23 mouse cellular contexts compared by ENCODE assay signal in the genomic region with DNA sequence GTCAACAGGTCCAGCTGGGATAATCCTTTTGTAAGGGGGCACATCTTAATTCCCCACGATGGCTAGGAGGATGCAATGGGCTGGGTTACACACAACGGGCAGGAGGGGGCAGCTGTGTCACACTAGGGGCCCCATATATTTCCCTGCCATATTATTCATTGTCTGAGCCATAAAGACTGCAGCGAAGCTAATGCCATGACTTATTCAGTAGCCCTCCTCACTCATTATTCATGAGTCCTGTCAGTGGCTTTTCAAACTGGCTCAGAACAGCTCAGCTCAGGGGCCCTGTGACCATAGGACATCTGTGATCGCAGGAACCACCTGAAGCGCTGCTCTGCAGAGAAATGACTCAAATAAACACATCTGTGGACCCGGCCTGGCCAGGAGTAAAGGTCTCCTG. TPM values are rescaled to one million over a fixed set of nuclear protein-coding genes. Genes with fewer than 3 reads are reported as not detected.
DNase-seq lines count a peak whose midpoint lies in the region; ATAC-seq and TF ChIP-seq lines count a peak whose summit lies in the region.
"Had no signal": no experiment of that assay in that cellular context is flagged by ENCODE, and none has a peak within 500 bp of the region (broad histone marks: within the 10 kb centered on the region; RNA-seq: fewer than 3 reads in every experiment).

No protein-coding gene starts in this region.

- TF ChIP-seq CTCF in midbrain, postnatal 0 days (IDR thresholded peaks at IDR 0.05) = no peak

- peak; percentile 43 for DNase-seq in embryo, embryonic 10 days (ENCODE audit: low spot score)
- no peak for DNase-seq in embryo, embryonic 9.5 days (ENCODE audit: extremely low spot score)
- DNase-seq in midbrain, embryonic 10.5 days (ENCODE audit: low spot score) = peak; percentile 66
- DNase-seq in midbrain, postnatal 0 days (ENCODE audit: low spot score) = no peak
- DNase-seq in mesoderm, embryonic 11.5 days (ENCODE audit: low read depth, low spot score) = peak; percentile 74
- peak; percentile 66 for DNase-seq in retina, embryonic 14.5 days (ENCODE audit: low spot score)
- no peak for DNase-seq in adrenal gland, postnatal 14 days
- DNase-seq in thymus, postnatal 10 days (ENCODE audit: low spot score in 2 of 2) = no peak
- DNase-seq: adrenal gland, postnatal 10 days; cerebellum, adult 18-20 months; gastrocnemius, adult 2 months; heart, adult 11 months; heart, postnatal 36 days; layer of hippocampus, postnatal 36 days; left cerebral cortex, postnatal 4 days; lung, embryonic 14.5 days; thymus, postnatal 4 days had no signal

- H3K4me1 ChIP-seq in midbrain, embryonic 10.5 days = peaks cover 44% of the 10 kb centered on the region
- H3K4me1 ChIP-seq in midbrain, postnatal 0 days (ENCODE audit: insufficient read depth, low read length) = no peaks in the 10 kb centered on the region

- no peaks in the 10 kb centered on the region for H3K9me3 ChIP-seq in midbrain, embryonic 10.5 days (replicated peaks)
- H3K9me3 ChIP-seq in midbrain, postnatal 0 days (ENCODE audit: low read length) = no peaks in the 10 kb centered on the region
- H3K9me3 ChIP-seq: embryonic facial prominence, embryonic 15.5 days; heart, embryonic 13.5 days; intestine, embryonic 15.5 days; kidney, embryonic 15.5 days had no signal

- H3K4me2 ChIP-seq in midbrain, postnatal 0 days (ENCODE audit: low read depth, low read length, poor library complexity, severe bottlenecking) = no peak overlapping the region
- H3K4me2 ChIP-seq: embryonic facial prominence, embryonic 15.5 days; heart, embryonic 13.5 days; intestine, embryonic 15.5 days; kidney, embryonic 15.5 days; liver, embryonic 11.5 days; lung, embryonic 14.5 days had no signal

- ATAC-seq in midbrain, postnatal 0 days (ENCODE audit: low FRiP score) = no peak
- ATAC-seq: intestine, embryonic 15.5 days had no signal

- no peaks in the 10 kb centered on the region for H3K36me3 ChIP-seq in midbrain, embryonic 10.5 days
- no peaks in the 10 kb centered on the region for H3K36me3 ChIP-seq in midbrain, postnatal 0 days (ENCODE audit: insufficient read depth, low read length)
- H3K36me3 ChIP-seq: embryonic facial prominence, embryonic 15.5 days; heart, embryonic 13.5 days; intestine, embryonic 15.5 days; kidney, embryonic 15.5 days had no signal

- 18% methylated on average over 6 of the region's 6 CpGs for WGBS in midbrain, embryonic 10.5 days
- 8% methylated on average over 6 of the region's 6 CpGs for WGBS in midbrain, postnatal 0 days

- H3K4me3 ChIP-seq in midbrain, embryonic 10.5 days = peak overlapping the region; percentile 16; the same call in 1 of the 2 replicates
- H3K4me3 ChIP-seq in midbrain, postnatal 0 days (ENCODE audit: low read depth, low read length) = no peak overlapping the region
- H3K4me3 ChIP-seq: embryonic facial prominence, embryonic 15.5 days; gastrocnemius, adult 2 months; heart, embryonic 13.5 days; intestine, embryonic 15.5 days; kidney, embryonic 15.5 days had no signal

- peaks cover 53% of the 10 kb centered on the region for H3K27me3 ChIP-seq in midbrain, embryonic 10.5 days (ENCODE audit: low read depth, poor library complexity, severe bottlenecking)
- peaks cover 4% of the 10 kb centered on the region; the same call in 1 of the 2 replicates for H3K27me3 ChIP-seq in midbrain, postnatal 0 days (ENCODE audit: insufficient read depth, low read length)
- H3K27me3 ChIP-seq: embryonic facial prominence, embryonic 15.5 days; intestine, embryonic 15.5 days had no signal

- no peak overlapping the region for H3K9ac ChIP-seq in midbrain, postnatal 0 days (replicated peaks; ENCODE audit: low read length, poor library complexity, severe bottlenecking)
- H3K9ac ChIP-seq: embryonic facial prominence, embryonic 15.5 days; heart, embryonic 13.5 days; intestine, embryonic 15.5 days; kidney, embryonic 15.5 days; lung, embryonic 14.5 days had no signal

- H3K27ac ChIP-seq in midbrain, embryonic 10.5 days (replicated peaks) = peak overlapping the region; percentile 79
- H3K27ac ChIP-seq in midbrain, postnatal 0 days (ENCODE audit: low read depth, low read length) = no peak overlapping the region
- H3K27ac ChIP-seq: embryonic facial prominence, embryonic 15.5 days; gastrocnemius, adult 2 months; heart, embryonic 13.5 days; intestine, embryonic 15.5 days; kidney, embryonic 15.5 days; macrophage had no signal

RNA-seq across cellular contexts. Expression of a gene that starts 14.2 kb away (rescaled TPM):
- polyA plus RNA-seq in midbrain, embryonic 10.5 days (2016; fragmentation: Nextera tagmentation; extraction: Ambion mirVana) = 2.1 and 2.2 TPM in 2 replicates
- total RNA-seq in midbrain, postnatal 0 days (2014; rRNA removed) = 3.8 and 4.4 TPM in 2 replicates
- polyA plus RNA-seq in midbrain, postnatal 0 days (2015; fragmentation: Nextera tagmentation; extraction: Ambion mirVana) = 2.0 and 3.2 TPM in 2 replicates
- 0.44 and 0.64 TPM in 2 replicates for total RNA-seq in adrenal gland, postnatal 14 days (2021)
- polyA plus RNA-seq: liver, embryonic 11.5 days; macrophage had no signal

RNA-seq across cellular contexts. Expression of a gene that starts 23.7 kb away (rescaled TPM):
- 1.1 and 1.7 TPM in 2 replicates for polyA plus RNA-seq in midbrain, embryonic 10.5 days (2016; fragmentation: Nextera tagmentation; extraction: Ambion mirVana)
- 5.3 and 7.2 TPM in 2 replicates for total RNA-seq in midbrain, postnatal 0 days (2014; rRNA removed)
- 0.85 and 1.3 TPM in 2 replicates for polyA plus RNA-seq in midbrain, postnatal 0 days (2015; fragmentation: Nextera tagmentation; extraction: Ambion mirVana)
- 0.41 and 0.56 TPM in 2 replicates for total RNA-seq in adrenal gland, postnatal 14 days (2021)
- polyA plus RNA-seq: liver, embryonic 11.5 days had no signal

RNA-seq across cellular contexts. Expression of a gene that starts 54.3 kb away (rescaled TPM):
- polyA plus RNA-seq in midbrain, embryonic 10.5 days (2016; fragmentation: Nextera tagmentation; extraction: Ambion mirVana) = 57.3 and 69.1 TPM in 2 replicates
- 46.9 and 68.2 TPM in 2 replicates for total RNA-seq in midbrain, postnatal 0 days (2014; rRNA removed)
- 27.1 and 28.0 TPM in 2 replicates for polyA plus RNA-seq in midbrain, postnatal 0 days (2015; fragmentation: Nextera tagmentation; extraction: Ambion mirVana)
- not detected in 2 replicates for total RNA-seq in adrenal gland, postnatal 14 days (2021)
- total RNA-seq: gastrocnemius, adult 2 months; heart, postnatal 36 days had no signal
- polyA plus RNA-seq: heart, embryonic 13.5 days; macrophage had no signal

RNA-seq across cellular contexts. Expression of a gene that starts 57.3 kb away (rescaled TPM):
- polyA plus RNA-seq in midbrain, embryonic 10.5 days (2016; fragmentation: Nextera tagmentation; extraction: Ambion mirVana) = 0.27 and 0.36 TPM in 2 replicates
- not detected in 2 replicates for total RNA-seq in midbrain, postnatal 0 days (2014; rRNA removed)
- polyA plus RNA-seq in midbrain, postnatal 0 days (2015; fragmentation: Nextera tagmentation; extraction: Ambion mirVana) = not detected in 2 replicates
- total RNA-seq in adrenal gland, postnatal 14 days (2021) = not detected in 2 replicates
- total RNA-seq: adrenal gland, postnatal 10 days; gastrocnemius, adult 2 months; heart, postnatal 36 days; layer of hippocampus, postnatal 36 days; left cerebral cortex, postnatal 4 days had no signal
- polyA plus RNA-seq: embryonic facial prominence, embryonic 15.5 days; heart, embryonic 13.5 days; liver, embryonic 11.5 days; lung, embryonic 14.5 days; macrophage had no signal

Comparison
In these comparisons a context has a peak if more than half of its experiments do, and no peak if none do; other contexts are left out.
1. DNase-seq: peak in embryo, embryonic 10 days (single experiment), midbrain, embryonic 10.5 days (single experiment), mesoderm, embryonic 11.5 days (single experiment) and retina, embryonic 14.5 days (single experiment); none in embryo, embryonic 9.5 days (single experiment), midbrain, postnatal 0 days (single experiment), adrenal gland, postnatal 14 days (single experiment) and thymus, postnatal 10 days (0 of 2).
2. RNA of a gene that starts 54.3 kb away (total RNA-seq): 46.9 to 68.2 TPM in midbrain, postnatal 0 days; not detected in adrenal gland, postnatal 14 days; every median in the first group is over 10 times any median in the second.